Mouse (Mus musculus) E14TG2a.4 (cell line): ENCODE measurements around the gene Nkpd1.

ENCODE experiments used
- CTCF ChIP-seq: conservative IDR thresholded peaks from 2 replicates; pipeline ENCODE4 v1.5.1; 2014; ENCODE audit warnings: low read length
- POU5F1 ChIP-seq: IDR thresholded peaks from 2 replicates; pipeline ENCODE4 v1.6.1; 2014; ENCODE audit warnings: low read length, borderline replicate concordance

GRCm38 (mm10) chr7:19489525-19489924, 28.1 kb upstream of the Nkpd1 start:
- TF ChIP-seq CTCF (no peak), POU5F1 (no peak)
